Mouse (Mus musculus) left cerebral cortex, postnatal 14 days (tissue): ENCODE data around the gene Aipl1. TPM values are rescaled to one million over a fixed set of nuclear protein-coding genes. Genes with fewer than 3 reads are reported as not detected.

Experiments used
- DNase-seq, 2 experiments: peaks; one replicate each; pipeline ENCODE4 v3.0.0; 2021 to 2022; ENCODE audit warnings: low spot score in 2 of 2, mixed read lengths in 1 of 2
- intact Hi-C: fragments of 180-260 bp; cut with DNase I; formaldehyde crosslinking; loops from one replicate; pipeline ENCODE4 v1.15.1; 2025
- long read RNA-seq, 2 experiments: library from polyadenylated mRNA; stranded (forward); transcript quantifications; one replicate each; pipeline ENCODE4 v2.0.0; 2021
- total RNA-seq, 2 experiments: library from RNA; stranded (reverse); gene quantifications; 2 replicates each; pipeline ENCODE4 v1.2.3; 2021

Aipl1 gene
- not detected for total RNA-seq
- long read RNA-seq, experiment 1 = 0 reads
- long read RNA-seq, experiment 2 = 0 reads

- no peak for DNase-seq
- intact Hi-C loops = loop anchor here (1.0 kb wide), 1 partner anchor 691 kb away; no protein-coding TSS in a partner anchor
Observed at GRCm38 (mm10) chr11:72037409-72037808, at the start of gene Aipl1. Gene Aipl1, minus strand, starts transcription at chr11:72037509.

GRCm38 (mm10) chr11:72086251-72087046 lies 49.1 kb upstream of the Aipl1 start:
- intact Hi-C loops = no loop called here
- DNase-seq = peak; percentile 72 to 84

- peak in 1 of 2 experiments; percentile 53 for DNase-seq
- intact Hi-C loops = loop anchor here (5.0 kb wide), 1 partner anchor 48 kb away; no protein-coding TSS in a partner anchor
Observed at GRCm38 (mm10) chr11:72084337-72084736, 47.0 kb upstream of the Aipl1 start.

- intact Hi-C loops = loop anchor here (5.0 kb wide), 1 partner anchor 50 kb away; no protein-coding TSS in a partner anchor
Observed at GRCm38 (mm10) chr11:72082601-72083000, 45.3 kb upstream of the Aipl1 start.

GRCm38 (mm10) chr11:72080461-72080860 lies 43.2 kb upstream of the Aipl1 start:
- no peak for DNase-seq
- intact Hi-C loops = loop anchor here (5.0 kb wide), 1 partner anchor 52 kb away; no protein-coding TSS in a partner anchor

More at GRCm38 (mm10) chr11:72082601-72083000, 45.3 kb upstream of the Aipl1 start:
- no peak for DNase-seq

GRCm38 (mm10) chr11:72078647-72079046 lies 41.3 kb upstream of the Aipl1 start:
- peak in 1 of 2 experiments; percentile 30 for DNase-seq
- intact Hi-C loops = no loop called here

- no peak for DNase-seq
- intact Hi-C loops = no loop called here
Observed at GRCm38 (mm10) chr11:72078056-72078455, 40.7 kb upstream of the Aipl1 start.

- intact Hi-C loops = no loop called here
- peak in 1 of 2 experiments; percentile 44 for DNase-seq
Observed at GRCm38 (mm10) chr11:72074230-72074629, 36.9 kb upstream of the Aipl1 start.

- intact Hi-C loops = no loop called here
- DNase-seq = no peak
Observed at GRCm38 (mm10) chr11:72072331-72072905, 35.1 kb upstream of the Aipl1 start.

GRCm38 (mm10) chr11:72070733-72071132 lies 33.4 kb upstream of the Aipl1 start:
- no peak for DNase-seq
- intact Hi-C loops = no loop called here

GRCm38 (mm10) chr11:72068026-72068425 lies 30.7 kb upstream of the Aipl1 start:
- peak; percentile 47 to 64 for DNase-seq
- intact Hi-C loops = no loop called here

GRCm38 (mm10) chr11:72067326-72067725 lies 30.0 kb upstream of the Aipl1 start:
- intact Hi-C loops = no loop called here
- no peak for DNase-seq

GRCm38 (mm10) chr11:72066330-72066729 lies 29.0 kb upstream of the Aipl1 start:
- no peak for DNase-seq
- intact Hi-C loops = no loop called here

- intact Hi-C loops = no loop called here
- peak; percentile 41 to 45 for DNase-seq
Observed at GRCm38 (mm10) chr11:72065103-72065502, 27.8 kb upstream of the Aipl1 start.

GRCm38 (mm10) chr11:72064414-72064813 lies 27.1 kb upstream of the Aipl1 start:
- DNase-seq = no peak
- intact Hi-C loops = no loop called here

GRCm38 (mm10) chr11:72061093-72061620 lies 23.8 kb upstream of the Aipl1 start:
- intact Hi-C loops = no loop called here
- no peak for DNase-seq

GRCm38 (mm10) chr11:72060416-72060815 lies 23.1 kb upstream of the Aipl1 start:
- intact Hi-C loops = no loop called here
- DNase-seq = no peak

- no peak for DNase-seq
- intact Hi-C loops = no loop called here
Observed at GRCm38 (mm10) chr11:72057166-72057565, 19.9 kb upstream of the Aipl1 start.

GRCm38 (mm10) chr11:72055176-72055575 lies 17.9 kb upstream of the Aipl1 start:
- DNase-seq = no peak
- intact Hi-C loops = no loop called here

GRCm38 (mm10) chr11:72052636-72053035 lies 15.3 kb upstream of the Aipl1 start:
- DNase-seq = peak; percentile 75 to 83
- intact Hi-C loops = loop anchor here (5.0 kb wide), 2 partner anchors 40 to 85 kb away; partner anchors contain the start of gene Pitpnm3
